Mouse (Mus musculus): ENCODE measurements around the gene Ccdc154. TPM values are rescaled to one million over a fixed set of nuclear protein-coding genes. Genes with fewer than 3 reads are reported as not detected.

The Ccdc154 gene
- polyA plus RNA-seq, 1 experiment from 2014 or later = 0.18 TPM

GRCm38 (mm10) chr17:25172558-25172957 is 10.3 kb downstream of the Ccdc154 start:
- no peak for ATAC-seq
- Histone ChIP-seq H3K9ac (ENCODE audit: low read depth, low read length) (no peak overlapping the region), H3K4me1 (ENCODE audit: control insufficient read depth, insufficient read depth, low read length) (peaks cover 5% of the 10 kb centered on the region; the same call in 1 of the 2 replicates), H3K9me3 (ENCODE audit: control insufficient read depth, low read length) (no peaks in the 10 kb centered on the region), H3K4me2 (ENCODE audit: low read depth, low read length) (no peak overlapping the region), H3K36me3 (ENCODE audit: control insufficient read depth, insufficient read depth, low read length) (no peaks in the 10 kb centered on the region), H3K4me3 (ENCODE audit: low read length) (no peak overlapping the region), H3K27ac (ENCODE audit: low read length) (no peak overlapping the region), H3K27me3 (replicated peaks; ENCODE audit: control insufficient read depth, insufficient read depth, low read length) (no peaks in the 10 kb centered on the region)
- 86% methylated on average over 3 of the region's 3 CpGs for WGBS

- Histone ChIP-seq H3K4me3 (ENCODE audit: low read length) (no peak within 1 kb of the TSS), H3K9me3 (ENCODE audit: control insufficient read depth, low read length) (no peaks in the 10 kb centered on the region), H3K9ac (ENCODE audit: low read depth, low read length) (peak within 1 kb of the TSS; percentile 3; the same call in 1 of the 2 replicates), H3K27ac (ENCODE audit: low read length) (no peak within 1 kb of the TSS), H3K36me3 (ENCODE audit: control insufficient read depth, insufficient read depth, low read length) (no peaks in the 10 kb centered on the region), H3K4me1 (ENCODE audit: control insufficient read depth, insufficient read depth, low read length) (peaks cover 5% of the 10 kb centered on the region; the same call in 1 of the 2 replicates), H3K27me3 (replicated peaks; ENCODE audit: control insufficient read depth, insufficient read depth, low read length) (no peaks in the 10 kb centered on the region), H3K4me2 (ENCODE audit: low read depth, low read length) (no peak within 1 kb of the TSS)
- WGBS = 47% methylated on average over 9 of the region's 9 CpGs
- ATAC-seq = peak; percentile 74
Observed at GRCm38 (mm10) chr17:25175411-25175810, 13.2 kb downstream of the Ccdc154 start, which contains the start of gene Gm38655. Gene Gm38655, minus strand, starts transcription at chr17:25175471.

GRCm38 (mm10) chr17:25183232-25183631 is 21.0 kb downstream of the Ccdc154 start:
- H3K27ac ChIP-seq (ENCODE audit: low read length) = no peak overlapping the region
- peaks cover 21% of the 10 kb centered on the region for H3K4me1 ChIP-seq (ENCODE audit: control insufficient read depth, insufficient read depth, low read length)
- H3K9ac ChIP-seq (ENCODE audit: low read depth, low read length) = 0 out of 2 replicates have a peak overlapping the region, but pooled peaks have one; percentile 81
- H3K27me3 ChIP-seq (replicated peaks; ENCODE audit: control insufficient read depth, insufficient read depth, low read length) = no peaks in the 10 kb centered on the region
- no peak overlapping the region for H3K4me3 ChIP-seq (ENCODE audit: low read length)
- H3K4me2 ChIP-seq (ENCODE audit: low read depth, low read length) = no peak overlapping the region; the same call in 1 of the 2 replicates
- no peaks in the 10 kb centered on the region for H3K36me3 ChIP-seq (ENCODE audit: control insufficient read depth, insufficient read depth, low read length)
- no peak for ATAC-seq
- no peaks in the 10 kb centered on the region for H3K9me3 ChIP-seq (ENCODE audit: control insufficient read depth, low read length)

- Histone ChIP-seq H3K27ac (ENCODE audit: low read length) (peak within 1 kb of the TSS; percentile 93), H3K27me3 (replicated peaks; ENCODE audit: control insufficient read depth, insufficient read depth, low read length) (no peaks in the 10 kb centered on the region), H3K4me3 (ENCODE audit: low read length) (peak within 1 kb of the TSS; percentile 98), H3K36me3 (ENCODE audit: control insufficient read depth, insufficient read depth, low read length) (no peaks in the 10 kb centered on the region), H3K9me3 (ENCODE audit: control insufficient read depth, low read length) (no peaks in the 10 kb centered on the region), H3K4me2 (ENCODE audit: low read depth, low read length) (peak within 1 kb of the TSS; percentile 89), H3K9ac (ENCODE audit: low read depth, low read length) (peak within 1 kb of the TSS; percentile 81), H3K4me1 (ENCODE audit: control insufficient read depth, insufficient read depth, low read length) (peaks cover 21% of the 10 kb centered on the region)
- WGBS = under 1% methylated on average over 50 of the region's 50 CpGs
- ATAC-seq = peak; percentile 91
Observed at GRCm38 (mm10) chr17:25184129-25184691, 21.9 kb downstream of the Ccdc154 start, which contains the start of gene BC003965. Gene BC003965, plus strand, starts transcription at chr17:25184554.

- Histone ChIP-seq H3K36me3 (ENCODE audit: control insufficient read depth, insufficient read depth, low read length) (no peaks in the 10 kb centered on the region), H3K27ac (ENCODE audit: low read length) (peak overlapping the region; percentile 54), H3K9ac (ENCODE audit: low read depth, low read length) (peak overlapping the region; percentile 81), H3K4me1 (ENCODE audit: control insufficient read depth, insufficient read depth, low read length) (peaks cover 25% of the 10 kb centered on the region), H3K9me3 (ENCODE audit: control insufficient read depth, low read length) (no peaks in the 10 kb centered on the region), H3K27me3 (replicated peaks; ENCODE audit: control insufficient read depth, insufficient read depth, low read length) (no peaks in the 10 kb centered on the region), H3K4me3 (ENCODE audit: low read length) (peak overlapping the region; percentile 98), H3K4me2 (ENCODE audit: low read depth, low read length) (peak overlapping the region; percentile 89)
- 10% methylated on average over 17 of the region's 17 CpGs for WGBS
- ATAC-seq = peak; percentile 29
Observed at GRCm38 (mm10) chr17:25184961-25185360, 22.7 kb downstream of the Ccdc154 start.

- Histone ChIP-seq H3K9ac (ENCODE audit: low read depth, low read length) (peak overlapping the region; percentile 95), H3K9me3 (ENCODE audit: control insufficient read depth, low read length) (no peaks in the 10 kb centered on the region), H3K4me3 (ENCODE audit: low read length) (peak overlapping the region; percentile 94), H3K4me2 (ENCODE audit: low read depth, low read length) (peak overlapping the region; percentile 87), H3K4me1 (ENCODE audit: control insufficient read depth, insufficient read depth, low read length) (peaks cover 25% of the 10 kb centered on the region), H3K27me3 (replicated peaks; ENCODE audit: control insufficient read depth, insufficient read depth, low read length) (no peaks in the 10 kb centered on the region), H3K27ac (ENCODE audit: low read length) (peak overlapping the region; percentile 73), H3K36me3 (ENCODE audit: control insufficient read depth, insufficient read depth, low read length) (no peaks in the 10 kb centered on the region)
- no peak for ATAC-seq
- WGBS = 7% methylated on average over 11 of the region's 11 CpGs
Observed at GRCm38 (mm10) chr17:25187784-25188149, 25.5 kb downstream of the Ccdc154 start.

GRCm38 (mm10) chr17:25188150-25189031 is 26.1 kb downstream of the Ccdc154 start, which contains the start of gene Unkl:
Gene Unkl, plus strand, starts transcription at chr17:25188397.
- Histone ChIP-seq H3K36me3 (ENCODE audit: control insufficient read depth, insufficient read depth, low read length) (no peaks in the 10 kb centered on the region), H3K27ac (ENCODE audit: low read length) (peak within 1 kb of the TSS; percentile 73), H3K27me3 (replicated peaks; ENCODE audit: control insufficient read depth, insufficient read depth, low read length) (no peaks in the 10 kb centered on the region), H3K4me2 (ENCODE audit: low read depth, low read length) (peak within 1 kb of the TSS; percentile 87), H3K4me1 (ENCODE audit: control insufficient read depth, insufficient read depth, low read length) (peaks cover 23% of the 10 kb centered on the region), H3K9ac (ENCODE audit: low read depth, low read length) (peak within 1 kb of the TSS; percentile 95), H3K9me3 (ENCODE audit: control insufficient read depth, low read length) (no peaks in the 10 kb centered on the region), H3K4me3 (ENCODE audit: low read length) (peak within 1 kb of the TSS; percentile 94)
- ATAC-seq = peak; percentile 34
- under 1% methylated on average over 90 of the region's 104 CpGs for WGBS

- Histone ChIP-seq H3K4me3 (ENCODE audit: low read length) (peak overlapping the region; percentile 94), H3K27me3 (replicated peaks; ENCODE audit: control insufficient read depth, insufficient read depth, low read length) (no peaks in the 10 kb centered on the region), H3K4me1 (ENCODE audit: control insufficient read depth, insufficient read depth, low read length) (peaks cover 18% of the 10 kb centered on the region), H3K36me3 (ENCODE audit: control insufficient read depth, insufficient read depth, low read length) (no peaks in the 10 kb centered on the region), H3K9ac (ENCODE audit: low read depth, low read length) (peak overlapping the region; percentile 95), H3K4me2 (ENCODE audit: low read depth, low read length) (peak overlapping the region; percentile 87), H3K9me3 (ENCODE audit: control insufficient read depth, low read length) (no peaks in the 10 kb centered on the region), H3K27ac (ENCODE audit: low read length) (no peak overlapping the region)
- ATAC-seq = no peak
- 4% methylated on average over 16 of the region's 16 CpGs for WGBS
Observed at GRCm38 (mm10) chr17:25189091-25189490, 26.8 kb downstream of the Ccdc154 start.

- Histone ChIP-seq H3K9me3 (ENCODE audit: control insufficient read depth, low read length) (no peaks in the 10 kb centered on the region), H3K4me3 (ENCODE audit: low read length) (no peak overlapping the region), H3K27me3 (replicated peaks; ENCODE audit: control insufficient read depth, insufficient read depth, low read length) (no peaks in the 10 kb centered on the region), H3K36me3 (ENCODE audit: control insufficient read depth, insufficient read depth, low read length) (peaks cover 22% of the 10 kb centered on the region), H3K4me2 (ENCODE audit: low read depth, low read length) (no peak overlapping the region), H3K9ac (ENCODE audit: low read depth, low read length) (no peak overlapping the region), H3K27ac (ENCODE audit: low read length) (no peak overlapping the region), H3K4me1 (ENCODE audit: control insufficient read depth, insufficient read depth, low read length) (no peaks in the 10 kb centered on the region)
- ATAC-seq = no peak
- 90% methylated on average over 4 of the region's 4 CpGs for WGBS
Observed at GRCm38 (mm10) chr17:25202401-25202800, 40.1 kb downstream of the Ccdc154 start.

All from intestine, embryonic 16.5 days (tissue).